Mouse (Mus musculus) thymus, adult 2 months (tissue): ENCODE measurements around the gene Osbpl3.

ENCODE experiments used
- CTCF ChIP-seq: fragments of 200-500 bp; IDR thresholded peaks from 2 replicates; pipeline ENCODE4 v1.5.1; 2012; ENCODE audit warnings: mild to moderate bottlenecking, control low read depth, low read length, moderate library complexity, borderline replicate concordance; ENCODE audit not compliant: control insufficient read depth, poor library complexity, insufficient read depth; ENCODE audit errors: extremely low read depth
- POLR2A ChIP-seq: fragments of 200-500 bp; IDR thresholded peaks from 2 replicates; pipeline ENCODE4 v1.6.1; 2012; ENCODE audit warnings: mild to moderate bottlenecking, low read length, control low read depth, moderate library complexity; ENCODE audit not compliant: control insufficient read depth, poor library complexity, insufficient read depth; ENCODE audit errors: extremely low read depth

- TF ChIP-seq POLR2A (no peak), CTCF (no peak)
Observed at GRCm38 (mm10) chr6:50379136-50379535, 76.9 kb downstream of the Osbpl3 start.
